Mouse (Mus musculus): ENCODE measurements around the gene Smarcal1. TPM values are rescaled to one million over a fixed set of nuclear protein-coding genes. Genes with fewer than 3 reads are reported as not detected.

Gene Smarcal1
- total RNA-seq, 1 experiment from 2014 or later = 20.3 TPM

DNA sequence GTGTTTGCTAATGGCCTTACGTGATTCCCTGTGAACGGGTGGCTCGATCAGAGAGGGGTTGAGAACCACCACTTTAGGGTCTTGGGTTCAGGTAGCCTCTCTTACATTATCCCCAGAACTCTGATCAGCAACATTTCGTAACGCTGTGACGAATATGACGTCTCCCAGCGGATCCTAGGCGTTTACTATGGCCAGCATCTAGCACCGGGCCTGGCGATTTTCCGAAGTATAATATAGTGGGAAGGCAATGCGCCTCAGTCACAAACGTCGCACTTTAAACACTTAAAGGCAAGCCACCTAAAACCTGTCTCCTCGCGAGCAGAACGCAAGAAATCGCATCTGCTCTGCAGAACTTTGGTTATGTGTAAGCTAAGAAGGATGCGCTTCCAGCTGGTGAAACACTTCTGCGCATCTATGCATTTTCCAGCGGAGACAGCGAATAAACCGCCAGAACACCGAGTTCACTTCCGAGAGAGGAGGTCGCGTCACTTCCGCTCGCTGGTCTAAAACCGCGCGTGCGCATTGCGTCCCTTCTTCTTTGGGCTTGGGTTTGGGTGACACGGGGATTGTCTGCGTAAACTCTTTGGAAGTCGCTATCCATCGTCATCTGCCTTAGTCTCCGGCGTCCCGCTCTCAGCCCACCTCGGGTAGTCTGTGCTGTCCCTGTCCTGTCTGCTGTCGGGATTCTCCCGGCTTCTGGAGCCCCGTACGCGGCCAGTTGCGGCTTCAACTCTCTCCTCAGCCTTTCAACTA lies 57.8 kb downstream of the Smarcal1 start:
- ATAC-seq (ENCODE audit: extremely low read depth, insufficient number of reproducible peaks, low FRiP score, poor library complexity, severe bottlenecking) = peak; percentile 73; the same call in 1 of the 2 replicates

DNA sequence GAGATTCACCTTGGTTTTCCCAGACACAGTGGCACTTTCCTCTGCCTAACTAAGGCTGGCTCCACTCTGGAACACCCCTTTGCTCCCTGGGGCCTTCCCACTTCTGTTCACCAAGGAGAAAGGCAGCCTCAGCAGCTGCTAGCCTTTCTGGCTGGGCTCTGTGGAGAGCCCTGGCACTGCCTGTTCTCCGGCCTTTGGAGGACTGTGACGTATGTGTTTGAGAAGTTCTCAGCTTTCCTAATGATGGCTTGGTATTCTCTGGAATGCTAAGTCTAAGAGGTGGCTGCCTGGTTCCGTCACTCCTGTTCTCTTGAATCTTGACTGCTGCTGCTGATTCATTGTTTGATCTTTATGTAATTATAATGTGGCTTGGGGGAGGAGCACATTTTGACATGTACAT lies 90.0 kb downstream of the Smarcal1 start:
- no peak for ATAC-seq (ENCODE audit: extremely low read depth, insufficient number of reproducible peaks, low FRiP score, poor library complexity, severe bottlenecking)

Other genes starting within 250 kb of the Smarcal1 start
- not detected in 2 replicates for gene March4, start 46.3 kb upstream of the Smarcal1 start, total RNA-seq (2017)
- gene Ankar, start 117.3 kb downstream of the Smarcal1 start, total RNA-seq (2017) = not detected in 2 replicates
- gene Rpl37a, start 128.0 kb downstream of the Smarcal1 start, total RNA-seq (2017) = 362 and 404 TPM in 2 replicates
- gene Igfbp2, start 241.3 kb downstream of the Smarcal1 start, total RNA-seq (2017) = not detected in 2 replicates

All from neutrophil, adult 5-6 weeks (primary cell).